Mouse (Mus musculus) lung, embryonic 14.5 days (tissue): ENCODE data around the gene Cdkn1c. TPM values are rescaled to one million over a fixed set of nuclear protein-coding genes. Genes with fewer than 3 reads are reported as not detected.

ENCODE experiments used
- ATAC-seq: fragments of 200-750 bp; cut with Nextera tagmentation; 2 replicates; pipeline ENCODE4 v1.8.0; 2017; ENCODE audit warnings: mild to moderate bottlenecking, moderate TSS enrichment, moderate library complexity; ENCODE audit not compliant: insufficient read depth
- DNase-seq: peaks from one replicate; pipeline ENCODE4 v3.0.0-alpha.2; 2015
- H3K27ac ChIP-seq: fragments of 300-500 bp; sonication (generic); 2 replicates; pipeline ENCODE4 v1.5.1; 2014; ENCODE audit warnings: low read depth, mild to moderate bottlenecking, moderate library complexity
- H3K27me3 ChIP-seq: fragments of 300-500 bp; sonication (generic); 2 replicates; pipeline ENCODE4 v1.6.1; 2014; ENCODE audit warnings: low read length, control low read depth; ENCODE audit not compliant: insufficient read depth
- H3K36me3 ChIP-seq: fragments of 300-500 bp; sonication (generic); 2 replicates; pipeline ENCODE4 v1.6.1; 2014; ENCODE audit warnings: control low read depth; ENCODE audit not compliant: insufficient read depth
- H3K4me1 ChIP-seq: fragments of 300-500 bp; sonication (generic); 2 replicates; pipeline ENCODE4 v1.6.1; 2014; ENCODE audit warnings: antibody characterized with exemption, control low read depth; ENCODE audit not compliant: insufficient read depth
- H3K4me2 ChIP-seq: fragments of 300-500 bp; sonication (generic); 2 replicates; pipeline ENCODE4 v1.6.1; 2014; ENCODE audit warnings: mild to moderate bottlenecking
- H3K4me3 ChIP-seq: fragments of 300-500 bp; sonication (generic); 2 replicates; pipeline ENCODE4 v1.5.1; 2014; ENCODE audit warnings: low read depth, low read length
- H3K9ac ChIP-seq: fragments of 300-500 bp; sonication (generic); 2 replicates; pipeline ENCODE4 v1.6.1; 2014
- H3K9me3 ChIP-seq: fragments of 300-500 bp; sonication (generic); 2 replicates; pipeline ENCODE4 v1.6.1; 2016; ENCODE audit warnings: low read depth, low read length, control low read depth
- CTCF ChIP-seq: IDR thresholded peaks from 2 replicates; pipeline ENCODE4 v1.5.1; 2016; ENCODE audit warnings: antibody characterized with exemption, low read depth
- WGBS: fragments of 180-500 bp; shearing (Covaris S2); extraction: QIAGEN DNeasy Blood & Tissue Kit; methylation state at CpG from one replicate; pipeline ENCODE4 v1.1.7; 2014; 5-methylcytosine and 5-hydroxymethylcytosine counted together
- polyA plus RNA-seq: library from polyadenylated mRNA; unstranded; fragments of >200 nt; fragmentation: Nextera tagmentation; extraction: Ambion mirVana; gene quantifications from 2 replicates; pipeline ENCODE4 v1.2.1, GENCODE M21; 2014

The Cdkn1c gene
- polyA plus RNA-seq, 1 experiment from 2014 or later = 596 TPM

DNA sequence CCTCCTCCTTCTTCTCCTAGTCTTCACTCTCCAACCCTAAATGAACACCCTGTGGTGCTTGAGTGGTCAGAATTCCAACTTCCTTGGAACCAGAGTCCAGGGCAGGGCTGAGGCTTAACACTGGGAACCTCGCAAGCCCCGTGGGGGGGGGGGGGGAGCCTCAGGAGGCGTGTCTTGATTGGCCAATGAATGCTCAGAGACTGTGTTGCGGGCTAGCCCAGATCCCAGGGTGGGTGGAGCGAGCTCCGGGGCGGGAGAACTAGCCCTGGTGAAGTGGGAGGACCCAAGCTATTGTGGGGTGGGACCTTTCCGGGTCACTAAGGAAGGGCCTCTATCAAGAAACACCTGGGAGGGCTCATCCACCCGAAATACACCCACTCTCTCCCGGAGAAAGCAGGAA lies 14.0 kb upstream of the Cdkn1c start:
- TF ChIP-seq CTCF = no peak
- no peak overlapping the region for H3K4me2 ChIP-seq
- no peaks in the 10 kb centered on the region for H3K4me1 ChIP-seq
- no peaks in the 10 kb centered on the region for H3K27me3 ChIP-seq
- H3K9me3 ChIP-seq = no peaks in the 10 kb centered on the region
- no peak overlapping the region for H3K9ac ChIP-seq
- no peak for ATAC-seq
- no peaks in the 10 kb centered on the region for H3K36me3 ChIP-seq
- no peak overlapping the region for H3K27ac ChIP-seq
- DNase-seq = no peak
- WGBS = 29% methylated on average over 10 of the region's 10 CpGs
- no peak overlapping the region for H3K4me3 ChIP-seq

DNA sequence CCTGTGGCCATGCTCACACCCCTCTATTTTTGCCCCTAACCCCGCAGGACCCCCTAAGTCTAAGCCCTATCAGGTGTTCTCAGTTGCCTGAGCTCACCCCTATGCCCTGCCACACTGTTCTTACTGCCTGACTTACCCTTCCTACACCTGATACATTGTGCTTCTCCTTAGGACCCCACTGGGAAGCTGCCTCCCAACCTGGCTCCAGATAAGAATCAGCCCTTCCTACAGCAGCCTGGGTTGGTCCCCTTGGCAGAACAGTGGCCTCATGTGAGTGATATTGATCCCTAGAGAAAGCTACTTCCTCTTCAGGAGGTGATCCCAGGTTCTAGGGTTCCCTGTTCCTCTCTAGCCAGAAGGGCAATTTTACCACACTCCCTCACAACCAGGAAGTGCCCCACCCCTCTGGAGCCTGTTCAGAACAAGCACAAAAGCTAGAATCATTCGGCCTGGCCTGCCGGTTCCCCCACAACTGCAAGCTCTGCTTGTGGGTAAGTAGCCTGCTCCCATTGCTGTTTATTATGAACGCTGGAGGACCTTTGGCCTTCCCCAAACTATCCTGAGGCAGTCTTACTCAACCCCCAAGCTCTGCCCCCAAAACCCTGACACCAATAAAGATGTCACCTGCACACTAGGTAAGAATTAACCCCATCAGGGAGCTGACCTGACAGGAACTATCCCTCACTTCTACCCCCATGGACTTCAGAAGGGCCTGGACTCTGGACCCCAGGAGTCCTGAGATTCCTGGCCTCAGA lies 12.7 kb upstream of the Cdkn1c start, which contains the start of gene Slc22a18:
Gene Slc22a18, plus strand, starts transcription at position 390 of the 755 bp plus-strand sequence.
- no peak within 1 kb of the TSS for H3K9ac ChIP-seq
- no peaks in the 10 kb centered on the region for H3K27me3 ChIP-seq
- TF ChIP-seq CTCF = no peak
- H3K4me1 ChIP-seq = no peaks in the 10 kb centered on the region
- ATAC-seq (no peak), DNase-seq (peak; percentile 21)
- WGBS = 23% methylated on average over 4 of the region's 4 CpGs
- no peak within 1 kb of the TSS for H3K27ac ChIP-seq
- H3K9me3 ChIP-seq = no peaks in the 10 kb centered on the region
- H3K4me2 ChIP-seq = no peak within 1 kb of the TSS
- no peak within 1 kb of the TSS for H3K4me3 ChIP-seq
- H3K36me3 ChIP-seq = no peaks in the 10 kb centered on the region

DNA sequence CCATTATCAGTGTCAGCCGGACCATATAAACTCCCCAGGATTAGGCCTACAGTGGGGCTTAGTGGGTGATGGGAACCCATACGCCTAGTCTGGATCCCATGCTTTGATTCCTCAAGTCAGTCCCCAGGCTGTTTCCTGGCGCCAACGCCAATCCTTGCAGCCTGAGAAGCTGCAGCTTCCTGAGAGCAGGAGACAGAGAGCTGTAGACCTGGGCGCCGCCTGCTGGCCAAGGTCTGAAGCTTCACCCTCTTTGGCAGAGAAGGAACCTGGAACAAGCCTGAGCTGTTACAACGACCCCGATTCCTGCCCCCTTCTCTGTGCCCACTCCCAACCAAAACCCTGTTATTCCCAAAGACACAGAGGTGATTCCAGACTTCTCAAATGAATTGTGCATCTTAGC lies 9.1 kb upstream of the Cdkn1c start:
- H3K4me2 ChIP-seq = no peak overlapping the region
- H3K9ac ChIP-seq = no peak overlapping the region
- DNase-seq (peak; percentile 91), ATAC-seq (0 out of 2 replicates have a peak, but pooled peaks have one; percentile 26)
- H3K27ac ChIP-seq = no peak overlapping the region
- H3K4me3 ChIP-seq = no peak overlapping the region
- no peaks in the 10 kb centered on the region for H3K36me3 ChIP-seq
- TF ChIP-seq CTCF = peak; percentile 96
- H3K4me1 ChIP-seq = no peaks in the 10 kb centered on the region
- WGBS = 11% methylated on average over 8 of the region's 8 CpGs
- H3K27me3 ChIP-seq = no peaks in the 10 kb centered on the region
- no peaks in the 10 kb centered on the region for H3K9me3 ChIP-seq

DNA sequence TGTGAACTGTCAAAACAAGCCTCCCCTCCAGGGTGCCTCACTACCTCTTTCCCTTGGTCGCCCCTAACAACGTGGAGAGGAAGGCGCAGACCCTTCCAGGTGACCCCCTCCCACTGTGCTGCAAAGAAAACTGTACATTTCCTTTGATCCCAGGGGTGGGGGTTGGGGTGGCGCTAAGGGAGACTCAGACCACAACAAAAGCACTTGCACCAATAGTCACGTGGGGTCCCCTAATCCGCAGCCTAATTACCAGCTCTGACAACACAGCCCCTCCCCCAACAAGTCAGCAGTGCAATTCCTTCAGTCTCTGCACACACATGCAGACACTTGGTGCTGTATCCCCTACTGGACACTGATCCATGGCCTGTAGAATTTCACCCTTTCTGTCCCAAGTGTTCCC lies 6.9 kb upstream of the Cdkn1c start:
- Histone ChIP-seq H3K4me3 (no peak overlapping the region), H3K9me3 (no peaks in the 10 kb centered on the region), H3K9ac (no peak overlapping the region), H3K27me3 (no peaks in the 10 kb centered on the region), H3K4me2 (no peak overlapping the region), H3K27ac (no peak overlapping the region), H3K36me3 (no peaks in the 10 kb centered on the region), H3K4me1 (0 out of 2 replicates have a peak, but pooled peaks cover 3% of the 10 kb centered on the region)
- ATAC-seq (no peak), DNase-seq (no peak)
- 10% methylated on average over 6 of the region's 6 CpGs for WGBS
- TF ChIP-seq CTCF = no peak

DNA sequence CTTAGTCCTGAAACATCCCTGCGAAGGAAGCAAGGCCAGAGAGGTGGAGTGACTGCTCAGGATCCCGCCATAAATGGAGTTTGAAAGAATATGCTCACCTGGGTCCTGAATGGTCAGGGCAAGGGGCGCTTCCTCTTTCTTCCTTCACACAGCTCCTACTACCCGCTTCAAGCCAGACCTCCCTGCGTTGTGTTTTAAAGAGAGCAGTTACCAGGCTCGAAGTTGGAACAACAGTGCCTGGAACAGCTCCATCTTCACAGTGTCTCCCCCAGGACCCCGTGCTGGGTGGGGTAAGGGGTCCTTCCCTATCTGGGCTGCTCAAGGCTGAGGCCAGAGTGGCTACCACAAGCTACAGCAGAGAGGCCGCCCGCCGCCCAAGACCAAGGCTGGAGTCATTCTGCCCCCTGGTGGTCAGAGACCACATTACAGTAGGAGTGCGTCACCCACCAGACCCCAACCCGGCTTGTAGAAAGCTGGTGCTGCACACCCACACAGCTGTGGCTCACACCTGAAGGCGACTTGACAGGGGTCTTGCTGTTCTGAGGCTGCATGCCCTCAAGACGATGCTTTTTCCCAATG lies 5.3 kb upstream of the Cdkn1c start:
- Histone ChIP-seq H3K9ac (no peak overlapping the region), H3K27ac (no peak overlapping the region), H3K4me1 (peaks cover 3% of the 10 kb centered on the region; the same call in 1 of the 2 replicates), H3K27me3 (no peaks in the 10 kb centered on the region), H3K4me2 (no peak overlapping the region), H3K36me3 (no peaks in the 10 kb centered on the region), H3K4me3 (no peak overlapping the region), H3K9me3 (peaks cover under 1% of the 10 kb centered on the region; the same call in 1 of the 2 replicates)
- peak; percentile 99 for TF ChIP-seq CTCF
- DNase-seq (peak; percentile 93), ATAC-seq (peak; percentile 30; the same call in 1 of the 2 replicates)
- 33% methylated on average over 14 of the region's 14 CpGs for WGBS

DNA sequence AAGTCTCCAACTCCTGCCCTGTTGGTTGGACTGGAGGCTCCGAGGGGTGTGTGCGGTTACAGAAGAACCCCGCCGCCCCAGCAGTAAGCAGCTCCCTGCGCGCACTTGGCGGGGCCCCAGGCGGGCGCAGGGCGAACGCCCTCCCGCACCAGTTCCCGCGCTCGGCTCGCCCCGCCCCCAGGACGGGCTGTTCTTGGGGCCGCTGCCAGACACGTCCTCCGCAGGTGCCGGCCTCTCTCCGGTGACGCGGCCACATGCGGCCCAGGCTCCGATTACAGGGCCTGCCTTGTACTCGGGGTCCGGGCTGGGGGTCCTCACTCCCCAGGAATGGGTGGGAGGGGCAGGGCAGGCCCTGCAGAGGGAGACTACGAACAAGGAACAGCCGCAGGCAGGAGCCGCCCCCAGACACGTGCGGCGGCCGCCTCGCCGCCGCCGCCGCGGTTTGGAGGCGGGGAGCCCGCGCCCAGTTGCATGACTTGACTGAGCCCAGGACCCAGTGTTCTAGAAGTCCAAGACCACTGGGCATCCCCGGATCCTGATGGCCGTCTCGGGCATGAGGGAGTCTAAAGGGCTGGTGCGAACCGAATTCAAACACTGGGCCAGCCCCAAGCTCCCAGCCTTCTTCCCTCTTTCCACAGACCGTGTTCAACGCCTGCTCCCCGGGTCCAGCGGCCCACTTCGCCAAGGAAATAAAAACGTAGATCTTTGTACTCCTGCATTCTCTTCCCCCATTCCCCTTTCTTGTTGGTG lies 4.1 kb upstream of the Cdkn1c start:
- H3K27ac ChIP-seq = peak overlapping the region; percentile 72; the same call in 1 of the 2 replicates
- peaks cover 3% of the 10 kb centered on the region; the same call in 1 of the 2 replicates for H3K4me1 ChIP-seq
- peak overlapping the region; percentile 34 for H3K4me3 ChIP-seq
- 12% methylated on average over 55 of the region's 56 CpGs for WGBS
- ATAC-seq = peak; percentile 10; the same call in 1 of the 2 replicates
- H3K4me2 ChIP-seq = peak overlapping the region; percentile 73
- H3K9ac ChIP-seq = peak overlapping the region; percentile 52
- peak; percentile 84 for DNase-seq
- no peaks in the 10 kb centered on the region for H3K36me3 ChIP-seq
- no peaks in the 10 kb centered on the region for H3K27me3 ChIP-seq
- peaks cover 13% of the 10 kb centered on the region; the same call in 1 of the 2 replicates for H3K9me3 ChIP-seq
- TF ChIP-seq CTCF = no peak
